Mouse (Mus musculus) embryonic facial prominence, embryonic 15.5 days (tissue): Measurements from ENCODE around the gene Npnt. TPM values are rescaled to one million over a fixed set of nuclear protein-coding genes. Genes with fewer than 3 reads are reported as not detected.

ENCODE experiments used
- ATAC-seq: fragments of 200-750 bp; cut with Nextera tagmentation; 2 replicates; pipeline ENCODE4 v1.8.0; 2017; ENCODE audit warnings: low read depth, moderate TSS enrichment; ENCODE audit not compliant: insufficient number of reproducible peaks, low FRiP score, low TSS enrichment
- H3K27ac ChIP-seq: fragments of 300-500 bp; sonication (generic); replicated peaks from 2 replicates; pipeline ENCODE4 v1.5.1; 2015; ENCODE audit warnings: mild to moderate bottlenecking, inconsistent platforms
- H3K27me3 ChIP-seq: fragments of 300-500 bp; sonication (generic); 2 replicates; pipeline ENCODE4 v1.6.1; 2015; ENCODE audit warnings: inconsistent platforms
- H3K36me3 ChIP-seq: fragments of 300-500 bp; sonication (generic); 2 replicates; pipeline ENCODE4 v1.6.1; 2015; ENCODE audit warnings: mild to moderate bottlenecking, inconsistent platforms
- H3K4me1 ChIP-seq: fragments of 300-500 bp; sonication (generic); 2 replicates; pipeline ENCODE4 v1.6.1; 2015; ENCODE audit warnings: inconsistent platforms
- H3K4me2 ChIP-seq: fragments of 300-500 bp; sonication (generic); replicated peaks from 2 replicates; pipeline ENCODE4 v1.6.1; 2015; ENCODE audit warnings: mild to moderate bottlenecking, inconsistent platforms
- H3K4me3 ChIP-seq: fragments of 300-500 bp; sonication (generic); replicated peaks from 2 replicates; pipeline ENCODE4 v1.5.1; 2015; ENCODE audit warnings: mild to moderate bottlenecking, inconsistent platforms
- H3K9ac ChIP-seq: fragments of 300-500 bp; sonication (generic); 2 replicates; pipeline ENCODE4 v1.6.1; 2015; ENCODE audit warnings: inconsistent platforms
- H3K9me3 ChIP-seq: fragments of 300-500 bp; sonication (generic); replicated peaks from 2 replicates; pipeline ENCODE4 v1.6.1; 2016; ENCODE audit warnings: inconsistent platforms
- WGBS: fragments of 180-500 bp; shearing (Covaris S2); methylation state at CpG from one replicate; pipeline ENCODE4 v1.1.7; 2015; 5-methylcytosine and 5-hydroxymethylcytosine counted together
- polyA plus RNA-seq: library from polyadenylated mRNA; unstranded; fragments of >200 nt; fragmentation: Nextera tagmentation; extraction: Ambion mirVana; gene quantifications from 2 replicates; pipeline ENCODE4 v1.2.1, GENCODE M21; 2015

Gene Npnt
- polyA plus RNA-seq, 1 experiment from 2014 or later: 86.3 TPM

GRCm38 (mm10) chr3:132909736-132910135, 40.4 kb downstream of the Npnt start:
- 37% methylated on average over 12 of the region's 12 CpGs for WGBS
- Histone ChIP-seq H3K27me3 (no peaks in the 10 kb centered on the region), H3K4me1 (0 out of 2 replicates have a peak, but pooled peaks cover 5% of the 10 kb centered on the region), H3K9ac (no peak overlapping the region), H3K9me3 (no peaks in the 10 kb centered on the region), H3K4me2 (no peak overlapping the region), H3K27ac (no peak overlapping the region), H3K4me3 (no peak overlapping the region), H3K36me3 (no peaks in the 10 kb centered on the region; the same call in 1 of the 2 replicates)
- no peak for ATAC-seq

DNA sequence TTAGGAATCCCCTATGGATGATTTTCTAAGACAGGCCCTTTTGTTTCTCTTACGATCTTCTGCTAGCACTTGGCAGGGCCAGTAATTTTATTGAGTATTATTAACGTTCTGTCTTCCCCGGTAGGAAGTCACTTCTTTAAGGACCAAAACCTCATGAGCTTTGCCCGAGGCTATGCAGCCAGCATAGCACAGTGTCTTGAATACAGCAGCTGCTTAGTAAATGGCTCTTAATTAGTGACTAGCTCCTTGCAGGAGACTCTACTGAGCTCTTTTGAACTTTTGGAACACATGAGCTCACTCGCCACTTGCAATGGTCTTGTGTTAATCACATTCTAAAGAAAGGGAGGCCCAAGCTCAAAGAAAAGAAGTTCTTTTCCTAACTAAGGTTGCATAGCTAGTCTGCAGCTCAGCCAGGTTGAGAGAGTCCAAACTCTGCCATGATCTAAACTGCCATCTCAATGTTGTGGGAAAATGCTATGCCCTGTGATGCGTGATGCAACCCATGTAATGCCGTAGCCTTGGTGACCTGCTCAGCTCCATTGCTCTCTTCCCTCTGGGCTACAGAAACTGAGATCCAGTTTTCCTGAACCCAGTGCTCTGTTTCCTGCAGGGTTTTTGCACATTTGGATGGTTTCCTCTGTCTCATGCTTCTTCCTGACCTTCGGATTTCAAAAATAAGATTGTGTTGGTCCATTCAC, 42.4 kb downstream of the Npnt start:
- 64% methylated on average over 8 of the region's 8 CpGs for WGBS
- H3K27ac ChIP-seq: no peak overlapping the region
- H3K36me3 ChIP-seq: peaks cover 9% of the 10 kb centered on the region
- no peak overlapping the region for H3K9ac ChIP-seq
- 0 out of 2 replicates have a peak, but pooled peaks cover 5% of the 10 kb centered on the region for H3K4me1 ChIP-seq
- H3K4me2 ChIP-seq: no peak overlapping the region
- H3K27me3 ChIP-seq: no peaks in the 10 kb centered on the region
- H3K9me3 ChIP-seq: no peaks in the 10 kb centered on the region
- no peak for ATAC-seq
- H3K4me3 ChIP-seq: no peak overlapping the region

DNA sequence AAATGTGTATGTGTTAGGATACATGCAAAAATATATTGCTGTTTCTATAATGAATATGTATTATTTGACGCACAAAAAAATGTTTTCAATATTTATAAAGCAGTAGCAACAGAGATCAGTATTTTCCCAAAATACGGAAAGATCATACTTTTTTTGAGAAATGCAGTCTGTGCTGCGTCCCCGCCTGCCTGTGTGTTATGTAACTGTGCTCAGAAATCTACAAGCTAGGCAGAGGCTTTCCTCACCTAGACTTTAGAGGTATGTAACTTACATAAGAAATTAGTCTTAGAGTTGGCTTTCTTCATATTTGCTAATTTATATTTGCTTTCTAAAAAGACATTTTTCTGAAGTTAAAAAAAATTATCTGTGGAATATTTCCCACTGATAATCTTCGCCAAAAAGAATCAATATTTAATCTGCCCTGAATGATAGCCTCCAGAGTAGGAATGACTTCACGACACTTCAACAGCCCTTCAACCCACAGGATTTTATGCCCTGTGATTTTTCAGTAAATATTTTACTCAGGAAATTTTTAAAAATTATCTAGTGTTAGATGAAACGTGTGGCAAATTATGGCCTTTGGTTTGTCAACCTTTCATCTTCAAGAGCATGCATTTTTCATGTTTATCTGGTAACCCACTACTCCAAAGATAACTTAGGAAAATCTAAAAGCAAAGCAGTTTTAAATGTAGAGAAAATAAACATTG, 44.7 kb downstream of the Npnt start:
- H3K36me3 ChIP-seq: peaks cover 9% of the 10 kb centered on the region
- no peak overlapping the region for H3K27ac ChIP-seq
- H3K9me3 ChIP-seq: no peaks in the 10 kb centered on the region
- ATAC-seq: no peak
- H3K27me3 ChIP-seq: no peaks in the 10 kb centered on the region
- H3K4me1 ChIP-seq: no peaks in the 10 kb centered on the region
- H3K9ac ChIP-seq: no peak overlapping the region
- WGBS: 85% methylated on average over 7 of the region's 7 CpGs
- no peak overlapping the region for H3K4me2 ChIP-seq
- H3K4me3 ChIP-seq: no peak overlapping the region

GRCm38 (mm10) chr3:132903386-132903785, 46.7 kb downstream of the Npnt start:
- H3K4me2 ChIP-seq: no peak overlapping the region
- H3K36me3 ChIP-seq: peaks cover 9% of the 10 kb centered on the region
- H3K27me3 ChIP-seq: no peaks in the 10 kb centered on the region
- WGBS: 94% methylated on average over 11 of the region's 11 CpGs
- H3K9me3 ChIP-seq: no peaks in the 10 kb centered on the region
- no peak overlapping the region for H3K9ac ChIP-seq
- H3K4me1 ChIP-seq: no peaks in the 10 kb centered on the region
- no peak overlapping the region for H3K4me3 ChIP-seq
- H3K27ac ChIP-seq: no peak overlapping the region
- no peak for ATAC-seq

DNA sequence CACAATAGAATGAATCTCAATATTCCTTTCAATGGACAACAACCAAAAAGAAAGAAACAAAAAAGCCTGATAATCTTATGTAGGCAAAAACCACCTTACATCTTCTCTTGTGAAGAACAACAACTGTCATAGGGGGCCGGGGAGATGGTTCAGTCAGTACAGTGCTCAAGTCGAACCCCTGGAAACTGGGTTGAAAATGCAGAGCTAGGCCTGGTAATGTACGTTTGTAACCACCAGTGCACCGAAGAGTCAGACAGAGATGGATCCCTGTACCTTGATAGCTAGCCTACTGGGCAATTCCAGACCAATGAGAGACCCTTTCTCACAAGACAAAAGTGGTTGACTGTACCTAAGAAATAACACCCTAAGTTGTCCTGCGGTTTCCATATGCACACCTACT, 47.2 kb downstream of the Npnt start:
- WGBS: 91% methylated on average over 5 of the region's 5 CpGs
- H3K9me3 ChIP-seq: no peaks in the 10 kb centered on the region
- H3K4me2 ChIP-seq: no peak overlapping the region
- no peaks in the 10 kb centered on the region for H3K4me1 ChIP-seq
- peaks cover 9% of the 10 kb centered on the region for H3K36me3 ChIP-seq
- H3K27me3 ChIP-seq: no peaks in the 10 kb centered on the region
- H3K4me3 ChIP-seq: no peak overlapping the region
- no peak for ATAC-seq
- H3K27ac ChIP-seq: no peak overlapping the region
- H3K9ac ChIP-seq: no peak overlapping the region

DNA sequence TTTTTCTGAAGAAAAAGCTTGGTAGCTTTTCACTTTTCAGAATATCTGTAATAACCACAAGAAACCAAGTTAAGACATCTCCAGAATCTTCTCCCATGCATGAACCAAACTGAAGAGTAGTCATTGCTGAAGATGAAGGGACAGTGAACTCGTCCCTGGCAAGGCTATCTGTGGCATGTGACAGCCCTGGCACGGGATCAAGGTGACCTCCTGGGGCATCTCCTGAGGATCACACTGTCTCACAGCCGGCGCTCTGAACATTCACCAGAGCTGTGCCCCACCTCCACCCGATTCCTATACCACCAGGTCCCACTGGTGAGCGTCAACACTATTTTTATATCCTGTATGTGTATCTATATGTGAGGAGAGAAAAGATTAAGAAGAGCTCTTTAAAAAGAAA, 47.9 kb downstream of the Npnt start:
- no peak overlapping the region for H3K9ac ChIP-seq
- peaks cover 9% of the 10 kb centered on the region for H3K36me3 ChIP-seq
- no peaks in the 10 kb centered on the region for H3K4me1 ChIP-seq
- no peak overlapping the region for H3K27ac ChIP-seq
- 78% methylated on average over 6 of the region's 6 CpGs for WGBS
- H3K27me3 ChIP-seq: no peaks in the 10 kb centered on the region
- ATAC-seq: no peak
- H3K4me2 ChIP-seq: no peak overlapping the region
- no peaks in the 10 kb centered on the region for H3K9me3 ChIP-seq
- no peak overlapping the region for H3K4me3 ChIP-seq

GRCm38 (mm10) chr3:132897891-132898290, 52.2 kb downstream of the Npnt start:
- no peaks in the 10 kb centered on the region for H3K36me3 ChIP-seq
- no peak overlapping the region for H3K9ac ChIP-seq
- no peak overlapping the region for H3K4me3 ChIP-seq
- no peak overlapping the region for H3K4me2 ChIP-seq
- no peaks in the 10 kb centered on the region for H3K27me3 ChIP-seq
- ATAC-seq: no peak
- WGBS: 74% methylated on average over 4 of the region's 4 CpGs
- no peaks in the 10 kb centered on the region for H3K9me3 ChIP-seq
- H3K27ac ChIP-seq: no peak overlapping the region
- H3K4me1 ChIP-seq: no peaks in the 10 kb centered on the region

- H3K9ac ChIP-seq: no peak overlapping the region
- H3K4me3 ChIP-seq: no peak overlapping the region
- H3K9me3 ChIP-seq: no peaks in the 10 kb centered on the region
- H3K27me3 ChIP-seq: no peaks in the 10 kb centered on the region
- H3K27ac ChIP-seq: no peak overlapping the region
- no peak overlapping the region for H3K4me2 ChIP-seq
- no peaks in the 10 kb centered on the region for H3K36me3 ChIP-seq
- WGBS: 81% methylated on average over 5 of the region's 5 CpGs
- no peaks in the 10 kb centered on the region for H3K4me1 ChIP-seq
- ATAC-seq: no peak
Observed at GRCm38 (mm10) chr3:132897390-132897789, 52.7 kb downstream of the Npnt start.

DNA sequence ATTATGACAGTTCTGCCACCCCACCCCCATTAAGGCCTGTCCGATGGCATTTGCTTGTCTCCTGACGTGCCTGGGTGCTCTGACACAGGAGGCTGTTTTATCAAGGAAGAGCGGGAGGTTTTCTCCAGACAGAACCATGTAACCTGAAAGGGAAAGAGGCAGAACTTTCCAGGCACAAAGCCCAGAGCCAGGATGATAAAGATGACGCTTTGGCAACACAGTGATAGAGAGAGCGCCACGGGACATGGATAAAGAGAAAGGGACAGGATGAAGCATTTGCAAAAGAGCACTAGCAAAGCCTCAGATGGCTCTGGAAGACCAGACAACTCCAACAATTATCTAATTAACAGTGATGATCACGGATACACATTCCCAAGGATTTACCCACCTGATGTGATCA, 56.0 kb downstream of the Npnt start:
- 90% methylated on average over 7 of the region's 7 CpGs for WGBS
- Histone ChIP-seq H3K4me3 (no peak overlapping the region), H3K4me1 (no peaks in the 10 kb centered on the region), H3K4me2 (no peak overlapping the region), H3K9ac (no peak overlapping the region), H3K9me3 (no peaks in the 10 kb centered on the region), H3K27ac (no peak overlapping the region), H3K27me3 (no peaks in the 10 kb centered on the region), H3K36me3 (no peaks in the 10 kb centered on the region)
- ATAC-seq: no peak

DNA sequence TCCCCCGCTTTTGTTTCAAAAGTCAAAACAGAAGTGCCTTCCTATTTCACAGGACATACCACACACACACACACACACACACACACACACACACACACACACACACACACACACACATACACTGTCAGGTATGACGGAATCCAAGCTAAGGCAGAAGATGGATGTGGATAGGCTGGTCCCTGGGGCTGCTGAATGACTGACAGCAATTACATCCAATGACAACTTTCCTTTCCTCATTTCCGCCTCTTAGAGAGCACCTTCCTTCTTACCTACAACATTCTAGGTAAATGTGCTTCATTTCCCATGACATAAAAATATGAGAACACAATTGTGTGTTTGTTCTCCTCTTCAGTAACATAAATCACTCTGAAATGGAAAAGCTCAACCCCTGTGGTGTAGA, 56.4 kb downstream of the Npnt start:
- Histone ChIP-seq H3K36me3 (no peaks in the 10 kb centered on the region), H3K9ac (no peak overlapping the region), H3K9me3 (no peaks in the 10 kb centered on the region), H3K4me3 (no peak overlapping the region), H3K27ac (no peak overlapping the region), H3K4me2 (no peak overlapping the region), H3K27me3 (no peaks in the 10 kb centered on the region), H3K4me1 (no peaks in the 10 kb centered on the region)
- 82% methylated on average over 3 of the region's 3 CpGs for WGBS
- ATAC-seq: no peak

- Histone ChIP-seq H3K9me3 (no peaks in the 10 kb centered on the region), H3K9ac (no peak overlapping the region), H3K4me3 (no peak overlapping the region), H3K4me1 (no peaks in the 10 kb centered on the region), H3K36me3 (no peaks in the 10 kb centered on the region), H3K4me2 (no peak overlapping the region), H3K27ac (no peak overlapping the region), H3K27me3 (no peaks in the 10 kb centered on the region)
- 80% methylated on average over 7 of the region's 7 CpGs for WGBS
- ATAC-seq: no peak
Observed at GRCm38 (mm10) chr3:132893044-132893443, 57.0 kb downstream of the Npnt start.

- 90% methylated on average over 7 of the region's 7 CpGs for WGBS
- ATAC-seq: no peak
- Histone ChIP-seq H3K4me1 (no peaks in the 10 kb centered on the region), H3K9ac (no peak overlapping the region), H3K36me3 (no peaks in the 10 kb centered on the region), H3K4me3 (no peak overlapping the region), H3K27me3 (no peaks in the 10 kb centered on the region), H3K27ac (no peak overlapping the region), H3K4me2 (no peak overlapping the region), H3K9me3 (no peaks in the 10 kb centered on the region)
Observed at GRCm38 (mm10) chr3:132892481-132892880, 57.6 kb downstream of the Npnt start.
